Mouse (Mus musculus) urinary bladder, postnatal 36 days (tissue): Measurements from ENCODE around the gene Clec4e.
"Not testable (repeated sequence)": the region's sequence is repeated elsewhere in the genome, so short reads cannot be mapped to it uniquely, and the experiment has no call there.

ENCODE experiments used
- DNase-seq, 2 experiments: peaks; one replicate each; pipeline ENCODE4 v3.0.0; 2022; ENCODE audit warnings: low spot score in 2 of 2, mixed read lengths in 1 of 2

Clec4e gene

DNA sequence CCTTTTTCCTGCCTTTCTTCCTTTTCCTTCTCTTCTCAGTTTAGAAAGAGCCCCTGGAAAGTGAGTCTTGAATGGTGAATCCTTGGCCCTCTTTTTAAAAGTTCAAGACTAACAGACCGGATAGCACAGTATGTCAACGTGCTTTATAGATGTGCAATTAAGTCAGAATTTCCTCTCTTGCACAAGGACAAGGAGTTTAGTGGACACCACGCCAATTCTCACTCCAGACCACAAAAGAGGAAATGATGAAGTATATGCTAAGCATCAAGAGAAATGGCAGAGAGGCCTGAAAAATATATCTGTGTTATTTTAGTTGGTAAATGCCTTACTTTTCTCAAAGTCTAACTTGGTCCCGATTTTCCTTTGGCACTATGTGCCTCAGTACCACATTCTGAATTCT lies at the start of gene Clec4e:
Gene Clec4e (minus strand): TSS at position 118 of the 400 bp plus-strand sequence.
- no peak for DNase-seq

GRCm38 (mm10) chr6:123332503-123332902 lies 42.8 kb upstream of the Clec4e start:
- no peak for DNase-seq

DNA sequence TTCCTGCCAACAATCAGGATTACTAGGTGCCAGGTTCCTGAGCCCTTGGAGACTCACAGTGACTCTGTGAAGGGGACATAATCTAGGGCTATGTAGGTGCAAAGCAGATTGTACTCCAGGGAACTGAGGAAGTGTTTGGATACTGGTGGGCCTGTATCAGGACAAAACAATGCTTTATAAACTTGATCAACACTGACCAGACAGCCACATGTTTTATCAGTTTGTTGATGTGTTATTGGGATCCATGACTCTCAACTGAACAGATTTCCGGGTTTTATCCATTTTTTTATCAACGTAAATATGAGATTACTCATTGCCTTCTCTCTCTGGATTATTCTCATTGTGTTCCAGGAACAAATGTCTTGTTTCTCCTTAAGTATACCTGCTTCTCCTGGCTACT lies 18.4 kb upstream of the Clec4e start, which contains the start of gene Vmn2r19:
Gene Vmn2r19 (plus strand): TSS at position 301 of the 400 bp plus-strand sequence.
- no peak for DNase-seq

DNA sequence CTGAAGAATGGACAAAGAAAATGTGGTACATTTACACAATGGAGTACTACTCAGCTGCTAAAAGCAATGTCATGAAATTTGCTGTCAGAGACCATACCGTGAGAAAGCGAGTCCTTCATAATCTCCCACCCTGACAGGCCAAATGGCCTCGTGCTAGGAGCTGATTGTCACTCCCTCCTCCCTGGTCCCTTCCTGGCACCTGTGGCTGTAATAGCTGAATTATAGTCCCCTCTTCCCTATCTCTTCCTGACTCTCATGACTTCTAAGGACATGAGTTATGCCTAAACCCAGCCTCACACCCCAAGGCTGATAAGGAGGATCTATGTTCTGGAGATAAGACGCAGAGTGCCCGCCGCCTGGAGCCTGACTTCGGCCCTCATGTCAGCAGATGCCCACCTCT lies 16.6 kb upstream of the Clec4e start:
- DNase-seq = not testable (repeated sequence)

GRCm38 (mm10) chr6:123296687-123297086 lies 7.0 kb upstream of the Clec4e start:
- no peak for DNase-seq

DNA sequence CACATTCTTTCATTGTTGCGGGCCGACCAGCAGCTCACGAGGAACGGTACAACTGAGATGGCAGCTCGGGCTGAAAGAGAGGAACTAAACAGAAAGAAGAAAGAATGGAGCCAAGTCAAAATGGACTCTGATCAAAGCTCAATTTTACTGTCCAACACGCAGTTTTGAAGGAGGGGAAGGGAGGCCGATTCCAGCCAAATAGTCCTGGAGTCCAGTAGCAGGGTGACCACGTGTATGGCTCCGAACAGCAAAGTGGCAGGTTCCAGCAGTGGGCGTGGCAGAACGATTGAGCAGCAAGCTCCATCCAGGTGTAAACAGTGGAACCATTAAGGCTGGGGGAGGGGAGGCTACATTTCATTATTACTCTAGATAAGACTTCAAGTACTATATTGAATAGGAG lies 3.8 kb upstream of the Clec4e start:
- not testable (repeated sequence) for DNase-seq

DNA sequence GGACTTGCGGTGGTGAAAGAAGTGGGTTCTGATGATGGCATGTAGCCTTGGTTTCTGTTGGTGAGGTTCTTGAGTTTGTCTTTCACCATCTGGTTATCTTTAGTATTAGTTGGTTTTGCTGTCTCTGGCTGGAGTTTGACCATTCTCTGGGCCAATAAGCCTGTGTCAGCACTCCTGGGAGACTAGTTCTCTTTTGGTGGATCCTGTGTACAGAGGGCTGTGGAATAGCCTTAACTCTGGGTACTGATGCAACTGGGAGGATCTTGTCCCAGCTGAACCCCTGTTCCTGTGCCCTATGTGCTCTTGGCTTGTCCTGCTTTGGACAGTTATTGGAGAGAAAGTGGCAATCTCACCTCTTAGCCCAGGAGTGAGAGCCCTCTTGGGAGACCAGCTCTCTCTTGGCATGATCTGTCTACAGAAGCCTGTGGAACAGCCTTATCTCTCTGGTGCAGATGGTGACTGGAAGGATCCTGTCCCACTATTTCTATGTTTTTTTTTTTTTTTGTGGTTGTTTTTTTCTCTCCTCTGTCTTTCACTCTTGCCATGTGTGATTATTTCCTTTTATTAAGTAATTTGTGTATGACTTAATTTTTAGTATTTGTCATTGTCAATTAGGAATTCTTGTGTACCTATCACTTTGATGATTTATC lies 3.2 kb upstream of the Clec4e start:
- no peak for DNase-seq

DNA sequence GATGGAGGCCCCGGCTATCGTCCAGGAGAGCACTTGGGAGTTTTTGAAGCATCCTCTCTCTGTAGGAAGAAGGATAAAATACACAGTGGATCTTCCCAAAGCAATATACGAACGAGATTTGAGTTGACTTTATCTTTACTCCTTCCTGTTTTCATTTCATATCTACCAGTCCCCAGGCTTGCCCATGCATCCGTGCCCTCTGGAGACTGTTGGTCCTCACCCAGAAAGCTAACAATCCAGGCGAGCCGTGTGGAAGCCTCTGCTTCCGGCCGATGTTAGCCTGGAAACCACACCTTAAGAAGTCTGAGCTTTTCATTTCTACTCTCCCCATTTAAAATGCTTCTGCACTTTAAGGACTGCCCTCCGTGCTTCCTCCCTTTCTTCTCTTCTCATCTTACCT lies 739 bp downstream of the Clec4e start:
- DNase-seq = no peak

- DNase-seq = no peak
Observed at GRCm38 (mm10) chr6:123286311-123286710, 3.4 kb downstream of the Clec4e start.

DNA sequence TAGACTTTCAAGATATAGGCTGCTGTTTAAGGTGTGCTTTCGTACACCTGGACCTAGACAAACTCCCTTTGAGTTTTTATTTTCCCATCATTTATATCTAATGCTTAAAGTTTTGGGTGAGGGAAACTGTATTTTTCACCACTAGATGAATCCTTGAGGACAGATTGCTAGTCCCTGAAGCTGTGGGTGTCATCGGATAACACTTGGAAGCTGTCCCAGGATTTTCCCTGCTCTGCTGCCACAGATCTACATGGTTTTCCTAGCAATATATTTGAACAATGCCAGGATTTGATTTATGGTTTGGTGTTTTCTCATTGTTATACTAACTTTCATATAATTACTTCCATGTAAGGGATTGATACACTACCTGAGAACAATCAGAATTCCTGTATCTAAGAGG lies 10.2 kb downstream of the Clec4e start:
- DNase-seq = no peak

DNA sequence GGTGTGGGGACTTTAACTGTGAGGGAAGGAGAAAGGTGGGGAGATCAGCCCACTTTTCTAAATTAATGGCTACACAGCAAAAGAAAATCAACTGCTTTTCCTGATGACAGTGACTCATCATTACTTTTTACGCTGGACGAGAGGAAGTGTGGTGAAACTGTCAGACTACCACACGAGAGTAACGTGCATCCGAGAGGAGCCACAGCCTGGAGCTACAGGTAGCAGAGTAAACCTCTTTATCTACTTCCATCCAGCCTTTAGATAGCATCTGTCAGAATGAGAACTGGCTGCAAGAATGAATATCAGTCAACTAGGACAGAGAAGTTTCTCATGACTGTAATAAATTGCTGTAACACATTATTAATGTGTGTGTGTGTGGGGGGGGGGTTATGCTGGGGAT lies 22.7 kb downstream of the Clec4e start:
- DNase-seq = no peak

GRCm38 (mm10) chr6:123265809-123266208 lies 23.9 kb downstream of the Clec4e start:
- DNase-seq = no peak

GRCm38 (mm10) chr6:123264194-123264593 lies 25.5 kb downstream of the Clec4e start:
- no peak for DNase-seq

DNA sequence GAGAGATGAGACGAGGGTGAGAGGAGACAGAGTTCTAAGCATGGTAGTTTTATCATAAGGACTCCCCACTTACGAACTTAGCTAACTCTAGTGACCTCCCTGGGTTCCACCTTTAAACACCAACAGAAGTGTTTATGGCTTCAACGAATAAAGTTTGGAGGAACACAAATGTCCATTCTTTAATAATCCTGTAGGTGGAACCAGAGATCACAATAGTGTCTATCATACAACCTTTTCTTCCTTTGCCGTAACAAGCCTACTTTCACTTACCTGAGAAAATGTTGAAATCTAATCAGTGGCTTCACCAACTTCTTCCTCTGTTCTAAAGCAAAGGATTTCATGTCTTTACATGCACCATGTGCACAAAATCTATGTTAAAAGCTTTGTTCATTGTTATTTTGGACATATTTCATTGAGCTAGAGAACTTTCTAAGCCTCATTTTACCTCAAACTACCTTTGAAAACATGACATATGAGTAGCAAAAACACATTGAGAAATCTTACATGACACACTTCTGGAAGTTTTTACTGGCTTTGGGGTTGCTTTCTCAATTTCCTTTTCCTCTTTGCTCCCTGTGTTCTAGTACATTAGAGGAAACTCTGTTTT lies 28.0 kb downstream of the Clec4e start, which contains the start of gene Clec4d:
Gene Clec4d (plus strand): TSS at position 557 of the 607 bp plus-strand sequence.
- no peak for DNase-seq

GRCm38 (mm10) chr6:123260868-123261267 lies 28.8 kb downstream of the Clec4e start:
- no peak for DNase-seq

- DNase-seq = no peak
Observed at GRCm38 (mm10) chr6:123259889-123260603, 29.6 kb downstream of the Clec4e start.

- no peak for DNase-seq
Observed at GRCm38 (mm10) chr6:123258946-123259345, 30.7 kb downstream of the Clec4e start.

DNA sequence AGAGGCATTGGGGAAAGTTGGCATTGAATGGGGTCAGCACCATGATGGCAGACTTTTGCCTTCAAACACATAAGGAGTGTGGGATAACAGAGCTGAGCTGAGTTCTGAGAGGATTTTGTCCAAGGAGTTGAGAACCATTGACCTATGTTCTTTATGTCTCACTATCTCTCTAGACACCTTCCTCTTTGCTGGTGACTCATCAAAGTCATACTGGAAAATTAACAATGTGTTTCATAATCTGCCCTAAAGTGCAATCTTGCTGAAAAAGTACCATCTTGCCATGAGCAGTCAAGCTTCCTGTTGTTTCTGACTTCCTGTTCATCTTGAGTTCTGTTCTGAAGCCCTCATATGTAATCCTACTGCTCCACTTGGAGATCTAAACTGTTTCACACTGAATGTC lies 36.9 kb downstream of the Clec4e start:
- no peak for DNase-seq

- not testable (repeated sequence) for DNase-seq
Observed at GRCm38 (mm10) chr6:123248862-123249261, 40.8 kb downstream of the Clec4e start.

GRCm38 (mm10) chr6:123244201-123244600 lies 45.5 kb downstream of the Clec4e start:
- DNase-seq = no peak

GRCm38 (mm10) chr6:123237582-123237981 lies 52.1 kb downstream of the Clec4e start:
- DNase-seq = no peak
